Mouse (Mus musculus) ES-Bruce4 (cell line): Measurements from ENCODE around the gene Fam3a. TPM values are rescaled to one million over a fixed set of nuclear protein-coding genes. Genes with fewer than 3 reads are reported as not detected.

Experiments
- H3K27ac ChIP-seq: 2 replicates; pipeline ENCODE4 v1.5.1; 2012; ENCODE audit warnings: low read length, inconsistent platforms; ENCODE audit not compliant: insufficient read depth
- H3K27me3 ChIP-seq: 2 replicates; pipeline ENCODE4 v1.6.1; 2012; ENCODE audit warnings: mild to moderate bottlenecking, low read length, inconsistent platforms; ENCODE audit not compliant: control insufficient read depth, poor library complexity, insufficient read depth, severe bottlenecking
- H3K36me3 ChIP-seq: 2 replicates; pipeline ENCODE4 v1.6.1; 2012; ENCODE audit warnings: inconsistent platforms, mild to moderate bottlenecking, low read length, moderate library complexity; ENCODE audit not compliant: control insufficient read depth, poor library complexity, insufficient read depth, severe bottlenecking
- H3K4me1 ChIP-seq: one replicate; pipeline ENCODE4 v1.8.1; 2011; ENCODE audit warnings: low read length; ENCODE audit not compliant: control insufficient read depth, insufficient read depth
- H3K4me3 ChIP-seq: 2 replicates; pipeline ENCODE4 v1.5.1; 2011; ENCODE audit warnings: low read depth, mild to moderate bottlenecking, low read length
- H3K9ac ChIP-seq: 2 replicates; pipeline ENCODE4 v1.6.1; 2012; ENCODE audit warnings: low read depth, mild to moderate bottlenecking, inconsistent platforms; ENCODE audit not compliant: poor library complexity, severe bottlenecking
- H3K9me3 ChIP-seq: replicated peaks from 2 replicates; pipeline ENCODE4 v1.6.1; 2012; ENCODE audit warnings: mild to moderate bottlenecking, low read length, inconsistent platforms; ENCODE audit not compliant: control insufficient read depth, poor library complexity, insufficient read depth, severe bottlenecking
- CTCF ChIP-seq: IDR thresholded peaks from one replicate; pipeline ENCODE4 v1.8.1; 2011; ENCODE audit warnings: low read depth, low read length
- EP300 ChIP-seq: IDR thresholded peaks from 2 replicates; pipeline ENCODE4 v1.6.1; 2011; ENCODE audit warnings: low read depth, low read length; ENCODE audit not compliant: insufficient read depth
- POLR2A ChIP-seq: IDR thresholded peaks from one replicate; pipeline ENCODE4 v1.8.1; 2011; ENCODE audit warnings: low read length; ENCODE audit not compliant: insufficient read depth
- polyA plus RNA-seq: library from polyadenylated mRNA; stranded (reverse); fragments of >200 nt; gene quantifications from 2 replicates; pipeline ENCODE4 v1.2.4, GENCODE M21; 2011; ENCODE audit warnings: low read depth; ENCODE audit not compliant: missing spikeins, insufficient read depth, insufficient read length

Gene Fam3a
- polyA plus RNA-seq, 1 experiment: 10.8 TPM

DNA sequence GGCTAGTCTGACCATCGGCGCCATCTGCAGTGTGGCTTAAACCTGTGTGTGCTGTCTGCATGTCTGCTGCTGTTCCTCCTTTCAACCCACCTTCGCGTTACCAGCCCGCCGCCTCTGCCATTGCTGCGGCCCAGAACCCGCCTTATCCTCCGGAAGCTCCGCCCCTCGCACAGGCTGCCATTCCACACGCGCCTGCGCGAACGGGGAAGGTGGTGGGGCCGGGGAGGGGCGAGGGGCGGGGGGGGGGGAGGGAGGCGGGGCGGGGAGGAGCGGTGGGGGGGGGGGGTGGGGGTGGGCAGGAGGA lies 39.7 kb downstream of the Fam3a start, which contains the start of gene Lage3:
TSS of gene Lage3 (minus strand) at position 152 of the 304 bp plus-strand sequence.
- no peaks in the 10 kb centered on the region for H3K36me3 ChIP-seq
- peak within 1 kb of the TSS; percentile 98 for H3K4me3 ChIP-seq
- H3K4me1 ChIP-seq: no peaks in the 10 kb centered on the region
- H3K27me3 ChIP-seq: no peaks in the 10 kb centered on the region
- peak within 1 kb of the TSS; percentile 55 for H3K27ac ChIP-seq
- H3K9me3 ChIP-seq: no peaks in the 10 kb centered on the region
- TF ChIP-seq POLR2A (peak; percentile 71), CTCF (no peak), EP300 (no peak)
- peak within 1 kb of the TSS; percentile 87 for H3K9ac ChIP-seq

- Histone ChIP-seq H3K4me1 (no peaks in the 10 kb centered on the region), H3K36me3 (no peaks in the 10 kb centered on the region), H3K9ac (peak overlapping the region; percentile 87), H3K27ac (peak overlapping the region; percentile 55), H3K27me3 (no peaks in the 10 kb centered on the region), H3K4me3 (peak overlapping the region; percentile 98), H3K9me3 (no peaks in the 10 kb centered on the region)
- TF ChIP-seq EP300 (no peak), POLR2A (no peak), CTCF (no peak)
Measured at GRCm38 (mm10) chrX:74352645-74353466, 40.2 kb downstream of the Fam3a start.

Other genes starting within 250 kb of the Fam3a start
- not detected in 2 replicates for gene Tex28, start 225.4 kb downstream of the Fam3a start, polyA plus RNA-seq
- gene Tktl1, start 216.0 kb downstream of the Fam3a start, polyA plus RNA-seq: not detected in 2 replicates
- gene Flna, start 143.5 kb downstream of the Fam3a start, polyA plus RNA-seq: 288 and 325 TPM in 2 replicates
- 154 and 169 TPM in 2 replicates for gene Emd, start 138.6 kb downstream of the Fam3a start, polyA plus RNA-seq
- 239 and 288 TPM in 2 replicates for gene Rpl10, start 122.5 kb downstream of the Fam3a start, polyA plus RNA-seq
- 27.6 and 30.5 TPM in 2 replicates for gene Taz, start 111.4 kb downstream of the Fam3a start, polyA plus RNA-seq
- gene Dnase1l1, start 110.9 kb downstream of the Fam3a start, polyA plus RNA-seq: 3.9 and 5.9 TPM in 2 replicates
- 74.7 and 75.7 TPM in 2 replicates for gene Atp6ap1, start 96.2 kb downstream of the Fam3a start, polyA plus RNA-seq
- gene Gdi1, start 88.3 kb downstream of the Fam3a start, polyA plus RNA-seq: 157 and 164 TPM in 2 replicates
- 58.9 and 63.7 TPM in 2 replicates for gene Fam50a, start 80.2 kb downstream of the Fam3a start, polyA plus RNA-seq
- 9.1 and 10.5 TPM in 2 replicates for gene Plxna3, start 64.2 kb downstream of the Fam3a start, polyA plus RNA-seq
- gene Lage3, start 39.7 kb downstream of the Fam3a start, polyA plus RNA-seq: 54.0 and 54.4 TPM in 2 replicates
- gene Ubl4a, start 20.1 kb downstream of the Fam3a start, polyA plus RNA-seq: 45.2 and 57.1 TPM in 2 replicates
- 2.6 and 3.0 TPM in 2 replicates for gene Slc10a3, start 19.9 kb downstream of the Fam3a start, polyA plus RNA-seq
- 16.4 and 20.5 TPM in 2 replicates for gene Ikbkg, start within 50 bp of the Fam3a start, polyA plus RNA-seq
- gene G6pdx, start 35.9 kb upstream of the Fam3a start, polyA plus RNA-seq: 35.0 and 37.0 TPM in 2 replicates
- gene Gm6880, start 88.1 kb upstream of the Fam3a start, polyA plus RNA-seq: not detected in 2 replicates
- not detected in 2 replicates for gene Olfr1326-ps1, start 181.6 kb upstream of the Fam3a start, polyA plus RNA-seq
- gene Olfr1325, start 199.4 kb upstream of the Fam3a start, polyA plus RNA-seq: not detected in 2 replicates